Mouse (Mus musculus) v-Abl transformed pro-B cells (cell line): ENCODE measurements around the gene Plekhm1.

Experiments used
- in situ Hi-C, 2 experiments: fragments of 400-800 bp; cut with MboI; formaldehyde crosslinking; loops; one replicate each; pipeline ENCODE4 v1.15.1; 2025; ENCODE audit not compliant: unreplicated experiment in 2 of 2

The Plekhm1 gene

GRCm38 (mm10) chr11:103326950-103327349, 85.5 kb downstream of the Plekhm1 start:
- in situ Hi-C loops: loop anchor here (5.0 to 25.0 kb wide), 7 partner anchors 92 to 585 kb away; partner anchors contain the start of genes Acbd4 (in 1 of the 2), Fmnl1 (in 1 of the 2) and Plcd3 (in 1 of the 2)

GRCm38 (mm10) chr11:103325172-103325571, 87.3 kb downstream of the Plekhm1 start:
- in situ Hi-C loops: loop anchor here (5.0 to 25.0 kb wide), 7 partner anchors 90 to 587 kb away; partner anchors contain the start of genes Acbd4 (in 1 of the 2), Fmnl1 (in 1 of the 2) and Plcd3 (in 1 of the 2)

- in situ Hi-C loops: loop anchor here (5.0 to 25.0 kb wide), 7 partner anchors 90 to 588 kb away; partner anchors contain the start of genes Acbd4 (in 1 of the 2), Fmnl1 (in 1 of the 2) and Plcd3 (in 1 of the 2)
Measured at GRCm38 (mm10) chr11:103324723-103325122, 87.8 kb downstream of the Plekhm1 start.

- in situ Hi-C loops: loop anchor here in 1 of 2 experiments (10.0 kb wide), 2 partner anchors 88 to 548 kb away; no protein-coding TSS in a partner anchor
Measured at GRCm38 (mm10) chr11:103322832-103323231, 89.7 kb downstream of the Plekhm1 start.

- in situ Hi-C loops: loop anchor here in 1 of 2 experiments (10.0 kb wide), 2 partner anchors 86 to 546 kb away; no protein-coding TSS in a partner anchor
Measured at GRCm38 (mm10) chr11:103320646-103321045, 91.8 kb downstream of the Plekhm1 start.

- in situ Hi-C loops: loop anchor here in 1 of 2 experiments (10.0 kb wide), 2 partner anchors 85 to 545 kb away; no protein-coding TSS in a partner anchor
Measured at GRCm38 (mm10) chr11:103320196-103320595, 92.3 kb downstream of the Plekhm1 start.

- in situ Hi-C loops: loop anchor here in 1 of 2 experiments (5.0 kb wide), 1 partner anchor 36 kb away; no protein-coding TSS in a partner anchor
Measured at GRCm38 (mm10) chr11:103318042-103318441, 94.4 kb downstream of the Plekhm1 start.

GRCm38 (mm10) chr11:103315379-103315778, 97.1 kb downstream of the Plekhm1 start:
- in situ Hi-C loops: loop anchor here in 1 of 2 experiments (5.0 kb wide), 1 partner anchor 33 kb away; no protein-coding TSS in a partner anchor

GRCm38 (mm10) chr11:103314736-103315374, 97.6 kb downstream of the Plekhm1 start:
- in situ Hi-C loops: loop anchor here in 1 of 2 experiments (5.0 kb wide), 1 partner anchor 33 kb away; no protein-coding TSS in a partner anchor
